Mouse (Mus musculus) midbrain, embryonic 16.5 days (tissue): ENCODE results near the gene Gen1. TPM values are rescaled to one million over a fixed set of nuclear protein-coding genes. Genes with fewer than 3 reads are reported as not detected.

Experiments used
- ATAC-seq: fragments of 200-750 bp; cut with Nextera tagmentation; 2 replicates; pipeline ENCODE4 v1.8.0; 2017; ENCODE audit warnings: moderate TSS enrichment
- H3K27ac ChIP-seq: fragments of 300-500 bp; sonication (generic); 2 replicates; pipeline ENCODE4 v1.5.1; 2014; ENCODE audit warnings: mild to moderate bottlenecking, low read length, mixed read lengths
- H3K27me3 ChIP-seq: fragments of 300-500 bp; sonication (generic); 2 replicates; pipeline ENCODE4 v1.6.1; 2014; ENCODE audit warnings: low read depth, low read length, mixed read lengths; ENCODE audit not compliant: control insufficient read depth, insufficient read depth
- H3K36me3 ChIP-seq: fragments of 300-500 bp; sonication (generic); 2 replicates; pipeline ENCODE4 v1.6.1; 2014; ENCODE audit warnings: mild to moderate bottlenecking, low read length, moderate library complexity, mixed read lengths; ENCODE audit not compliant: control insufficient read depth, insufficient read depth
- H3K4me1 ChIP-seq: fragments of 300-500 bp; sonication (generic); 2 replicates; pipeline ENCODE4 v1.6.1; 2014; ENCODE audit warnings: mild to moderate bottlenecking, low read length, mixed read lengths; ENCODE audit not compliant: control insufficient read depth, insufficient read depth
- H3K4me2 ChIP-seq: fragments of 300-500 bp; sonication (generic); 2 replicates; pipeline ENCODE4 v1.6.1; 2014; ENCODE audit warnings: mild to moderate bottlenecking, low read length, mixed read lengths
- H3K4me3 ChIP-seq: fragments of 300-500 bp; sonication (generic); 2 replicates; pipeline ENCODE4 v1.5.1; 2014; ENCODE audit warnings: low read depth, mild to moderate bottlenecking, low read length, moderate library complexity, mixed read lengths
- H3K9ac ChIP-seq: fragments of 300-500 bp; sonication (generic); 2 replicates; pipeline ENCODE4 v1.6.1; 2014; ENCODE audit warnings: low read depth, low read length, mixed read lengths
- H3K9me3 ChIP-seq: fragments of 300-500 bp; sonication (generic); replicated peaks from 2 replicates; pipeline ENCODE4 v1.6.1; 2014; ENCODE audit warnings: mild to moderate bottlenecking, low read length, mixed read lengths; ENCODE audit not compliant: control insufficient read depth, poor library complexity, severe bottlenecking
- WGBS: fragments of 180-500 bp; shearing (Covaris S2); extraction: QIAGEN DNeasy Blood & Tissue Kit; methylation state at CpG from one replicate; pipeline ENCODE4 v1.1.7; 2014; 5-methylcytosine and 5-hydroxymethylcytosine counted together
- polyA plus RNA-seq: library from polyadenylated mRNA; unstranded; fragments of >200 nt; fragmentation: Nextera tagmentation; extraction: Ambion mirVana; gene quantifications from 2 replicates; pipeline ENCODE4 v1.2.1, GENCODE M21; 2015

The Gen1 gene
- polyA plus RNA-seq, 1 experiment from 2014 or later, result 1.2 TPM

GRCm38 (mm10) chr12:11216454-11216853 is 49.1 kb downstream of the Gen1 start:
- no peak for ATAC-seq
- Histone ChIP-seq H3K36me3 (no peaks in the 10 kb centered on the region), H3K27ac (no peak overlapping the region), H3K4me2 (no peak overlapping the region), H3K27me3 (no peaks in the 10 kb centered on the region), H3K4me1 (peaks cover 2% of the 10 kb centered on the region; the same call in 1 of the 2 replicates), H3K9ac (no peak overlapping the region), H3K9me3 (no peaks in the 10 kb centered on the region), H3K4me3 (no peak overlapping the region)
- 54% methylated on average over 3 of the region's 3 CpGs for WGBS

- Histone ChIP-seq H3K4me2 (no peak overlapping the region), H3K9me3 (no peaks in the 10 kb centered on the region), H3K36me3 (no peaks in the 10 kb centered on the region), H3K27me3 (no peaks in the 10 kb centered on the region), H3K9ac (no peak overlapping the region), H3K4me3 (no peak overlapping the region), H3K27ac (no peak overlapping the region), H3K4me1 (no peaks in the 10 kb centered on the region)
- ATAC-seq, result no peak
- WGBS, result 90% methylated on average over 2 of the region's 2 CpGs
Measured at GRCm38 (mm10) chr12:11215555-11215954, 50.0 kb downstream of the Gen1 start.

DNA sequence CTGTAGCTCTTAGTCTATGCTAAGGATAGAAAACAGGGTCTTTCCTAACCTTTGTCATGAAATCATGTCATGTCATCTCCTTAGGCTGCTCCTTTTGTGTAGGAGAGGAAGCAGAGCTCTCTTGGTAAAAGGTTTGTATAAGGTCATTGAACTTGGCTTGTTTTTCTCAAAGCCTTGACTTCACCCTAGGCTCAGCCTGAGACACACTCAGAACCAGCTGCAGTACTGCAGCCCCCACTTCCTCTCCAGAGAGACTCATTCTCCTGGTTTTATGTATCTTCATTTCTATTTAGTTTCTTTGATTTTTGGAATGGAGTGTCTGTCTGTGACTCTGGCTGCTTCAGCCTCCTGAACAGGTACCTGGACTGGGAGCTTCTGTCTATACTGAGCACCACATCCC is 50.8 kb downstream of the Gen1 start:
- no peaks in the 10 kb centered on the region for H3K27me3 ChIP-seq
- no peaks in the 10 kb centered on the region for H3K4me1 ChIP-seq
- no peak overlapping the region for H3K27ac ChIP-seq
- no peaks in the 10 kb centered on the region for H3K36me3 ChIP-seq
- no peaks in the 10 kb centered on the region for H3K9me3 ChIP-seq
- no peak overlapping the region for H3K4me3 ChIP-seq
- no peak overlapping the region for H3K9ac ChIP-seq
- H3K4me2 ChIP-seq, result no peak overlapping the region
- ATAC-seq, result no peak

- Histone ChIP-seq H3K4me3 (no peak overlapping the region), H3K9ac (no peak overlapping the region), H3K4me1 (no peaks in the 10 kb centered on the region), H3K27ac (no peak overlapping the region), H3K36me3 (no peaks in the 10 kb centered on the region), H3K27me3 (no peaks in the 10 kb centered on the region), H3K9me3 (no peaks in the 10 kb centered on the region), H3K4me2 (no peak overlapping the region)
- 77% methylated on average over 1 of the region's 1 CpGs for WGBS
- no peak for ATAC-seq
Measured at GRCm38 (mm10) chr12:11212881-11213280, 52.7 kb downstream of the Gen1 start.

DNA sequence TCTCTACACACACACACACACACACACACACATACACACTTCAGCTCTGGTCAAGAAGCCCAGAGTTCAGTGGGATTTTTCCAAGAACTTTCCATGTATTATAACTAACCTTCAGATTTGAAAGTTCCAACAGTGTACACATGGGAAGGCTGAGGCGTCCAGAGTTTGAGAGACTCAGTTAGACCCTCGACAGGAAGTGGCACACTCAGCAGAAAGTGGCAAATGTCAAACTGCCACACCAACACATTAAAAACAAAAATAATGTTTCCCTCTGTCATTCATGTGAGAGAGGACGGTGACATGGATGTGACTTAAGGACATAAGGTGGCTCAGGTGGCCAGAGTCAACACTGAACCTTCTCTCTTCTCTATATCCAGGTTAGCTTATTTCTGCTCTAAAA is 55.2 kb downstream of the Gen1 start:
- no peaks in the 10 kb centered on the region for H3K9me3 ChIP-seq
- H3K27ac ChIP-seq, result no peak overlapping the region
- H3K36me3 ChIP-seq, result no peaks in the 10 kb centered on the region
- no peaks in the 10 kb centered on the region for H3K27me3 ChIP-seq
- no peak for ATAC-seq
- H3K4me1 ChIP-seq, result no peaks in the 10 kb centered on the region
- H3K4me3 ChIP-seq, result no peak overlapping the region
- no peak overlapping the region for H3K4me2 ChIP-seq
- H3K9ac ChIP-seq, result no peak overlapping the region
- WGBS, result 75% methylated on average over 3 of the region's 3 CpGs

- Histone ChIP-seq H3K4me2 (no peak overlapping the region), H3K27me3 (no peaks in the 10 kb centered on the region), H3K27ac (no peak overlapping the region), H3K4me1 (no peaks in the 10 kb centered on the region), H3K9me3 (no peaks in the 10 kb centered on the region), H3K9ac (no peak overlapping the region), H3K36me3 (no peaks in the 10 kb centered on the region), H3K4me3 (no peak overlapping the region)
- no peak for ATAC-seq
- 81% methylated on average over 5 of the region's 5 CpGs for WGBS
Measured at GRCm38 (mm10) chr12:11209636-11210035, 56.0 kb downstream of the Gen1 start.

- Histone ChIP-seq H3K27me3 (no peaks in the 10 kb centered on the region), H3K4me3 (no peak within 1 kb of the TSS), H3K27ac (no peak within 1 kb of the TSS), H3K9me3 (no peaks in the 10 kb centered on the region), H3K4me1 (no peaks in the 10 kb centered on the region), H3K9ac (no peak within 1 kb of the TSS), H3K4me2 (no peak within 1 kb of the TSS), H3K36me3 (no peaks in the 10 kb centered on the region)
- peak; percentile 25; the same call in 1 of the 2 replicates for ATAC-seq
- WGBS, result 50% methylated on average over 5 of the region's 5 CpGs
Measured at GRCm38 (mm10) chr12:11208872-11209271, 56.7 kb downstream of the Gen1 start, which contains the start of gene Msgn1. Gene Msgn1, minus strand, starts transcription at chr12:11208972.

DNA sequence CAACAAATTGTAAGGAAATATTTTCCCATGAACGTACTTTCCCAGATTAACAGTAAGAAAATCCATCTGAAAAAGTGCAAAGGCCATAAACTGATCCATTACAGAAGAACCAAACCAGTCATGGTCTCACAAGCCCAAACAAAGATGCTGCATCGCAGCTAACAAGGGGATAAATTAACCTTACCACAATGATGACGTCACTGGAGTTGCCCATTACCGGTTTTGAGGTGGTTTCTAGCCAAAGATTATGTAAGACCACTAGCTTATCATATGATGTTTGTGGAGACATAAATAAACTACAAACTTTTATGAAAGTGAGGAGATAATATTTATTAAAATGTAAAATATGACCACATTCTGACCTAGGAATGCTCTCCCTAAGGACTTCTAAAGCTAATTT is 59.3 kb downstream of the Gen1 start:
- ATAC-seq, result no peak
- 68% methylated on average over 4 of the region's 4 CpGs for WGBS

DNA sequence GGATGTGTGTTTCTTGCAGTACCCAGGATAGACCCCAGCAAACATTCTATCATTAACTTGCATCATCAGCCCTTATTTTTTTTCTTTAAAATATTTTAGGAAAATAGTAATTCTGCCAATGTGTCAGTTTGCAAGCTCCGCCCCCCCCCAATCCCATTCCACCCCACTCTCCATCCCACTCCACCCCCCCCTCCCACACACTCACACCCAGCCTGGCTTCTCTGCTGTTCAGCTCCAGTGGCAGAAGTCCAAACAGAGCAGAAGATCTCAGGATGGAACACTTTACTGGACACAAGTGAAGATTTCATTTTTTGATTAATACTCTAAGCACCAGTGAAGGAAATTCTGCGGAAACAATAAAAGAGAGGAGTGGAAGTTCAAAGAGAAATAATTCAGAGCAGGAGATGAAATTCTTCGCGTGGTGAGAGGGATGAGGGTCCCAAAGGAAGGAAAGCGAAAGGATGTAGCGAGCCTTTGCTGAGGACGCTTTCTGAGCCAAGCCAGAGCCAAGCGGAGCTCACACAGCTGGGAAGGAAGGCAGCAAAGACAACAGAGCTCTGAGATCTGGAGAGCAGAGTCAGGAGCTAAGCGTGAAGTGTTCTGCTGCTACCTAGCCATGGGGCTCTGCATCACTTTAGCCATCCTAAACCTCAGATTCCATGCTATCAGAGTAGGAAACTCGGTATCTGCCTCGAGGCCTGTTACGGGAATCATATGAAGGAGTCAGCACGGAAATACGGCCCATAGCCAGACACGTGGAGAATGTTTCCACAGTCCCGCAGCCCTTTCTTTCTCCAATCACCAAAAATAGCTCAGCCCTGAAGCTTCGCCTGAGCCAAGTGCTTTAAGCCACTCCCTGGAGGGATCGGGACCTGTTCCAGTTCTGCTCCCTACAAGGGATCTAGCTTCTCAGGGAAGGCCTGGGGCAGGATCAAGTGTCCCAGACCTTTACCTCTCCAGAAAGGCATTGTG is 61.6 kb downstream of the Gen1 start:
- no peak for ATAC-seq
- Histone ChIP-seq H3K27ac (no peak overlapping the region), H3K9me3 (no peaks in the 10 kb centered on the region), H3K4me3 (no peak overlapping the region), H3K27me3 (no peaks in the 10 kb centered on the region), H3K36me3 (no peaks in the 10 kb centered on the region), H3K9ac (no peak overlapping the region), H3K4me2 (no peak overlapping the region), H3K4me1 (no peaks in the 10 kb centered on the region)
- 75% methylated on average over 18 of the region's 18 CpGs for WGBS

More for the DNA sequence above, 59.3 kb downstream of the Gen1 start:
- H3K4me3 ChIP-seq, result no peak overlapping the region
- H3K9me3 ChIP-seq, result no peaks in the 10 kb centered on the region
- H3K4me2 ChIP-seq, result no peak overlapping the region
- no peaks in the 10 kb centered on the region for H3K36me3 ChIP-seq
- H3K4me1 ChIP-seq, result no peaks in the 10 kb centered on the region
- no peak overlapping the region for H3K9ac ChIP-seq
- H3K27ac ChIP-seq, result no peak overlapping the region
- no peaks in the 10 kb centered on the region for H3K27me3 ChIP-seq
